Mouse (Mus musculus) olfactory bulb, adult 2 months (tissue): Measurements from ENCODE around the gene Rab3gap1.

Source experiments
- CTCF ChIP-seq: fragments of 200-500 bp; IDR thresholded peaks from 2 replicates; pipeline ENCODE4 v1.5.1; 2012; ENCODE audit warnings: low read depth, mild to moderate bottlenecking, low read length, moderate library complexity; ENCODE audit not compliant: insufficient read depth
- POLR2A ChIP-seq: fragments of 200-500 bp; IDR thresholded peaks from 2 replicates; pipeline ENCODE4 v1.6.1; 2012; ENCODE audit warnings: mild to moderate bottlenecking, low read depth, low read length, moderate library complexity; ENCODE audit not compliant: insufficient read depth

DNA sequence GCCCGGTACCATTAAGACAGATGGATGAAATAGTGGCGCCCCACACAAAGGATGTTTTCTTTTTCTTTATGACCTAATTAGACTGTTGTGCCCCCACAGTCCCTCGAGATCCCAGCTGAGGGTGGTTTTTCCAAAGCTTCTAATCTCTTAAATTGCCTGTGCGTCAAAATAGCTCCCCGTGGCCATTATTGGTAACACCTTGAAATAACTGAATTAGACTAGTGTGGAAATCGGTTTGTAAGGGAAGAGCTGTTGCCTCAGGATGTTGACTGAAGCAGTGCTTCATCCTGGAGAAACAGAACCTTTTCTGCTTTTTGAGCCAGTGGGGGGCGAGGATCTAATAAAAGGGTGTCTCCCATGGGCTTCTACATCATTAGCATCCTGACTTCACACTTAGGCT is 4.8 kb upstream of the Rab3gap1 start:
- TF ChIP-seq CTCF: no peak
- no peak for TF ChIP-seq POLR2A
